Mouse (Mus musculus) limb, embryonic 14.5 days (tissue): ENCODE measurements around the gene Jade1. TPM values are rescaled to one million over a fixed set of nuclear protein-coding genes. Genes with fewer than 3 reads are reported as not detected.

Experiments
- ATAC-seq: fragments of 200-750 bp; cut with Nextera tagmentation; 2 replicates; pipeline ENCODE4 v1.8.0; 2017; ENCODE audit warnings: low read depth, moderate number of reproducible peaks, moderate TSS enrichment; ENCODE audit not compliant: low FRiP score
- DNase-seq: peaks from one replicate; pipeline ENCODE4 v3.0.0-alpha.2; 2015; ENCODE audit warnings: low spot score
- H3K27ac ChIP-seq: fragments of 300-500 bp; sonication (generic); replicated peaks from 2 replicates; pipeline ENCODE4 v1.5.1; 2014; ENCODE audit warnings: low read depth, mild to moderate bottlenecking, low read length, moderate library complexity, mixed read lengths
- H3K27me3 ChIP-seq: fragments of 300-500 bp; sonication (generic); 2 replicates; pipeline ENCODE4 v1.6.1; 2014; ENCODE audit warnings: low read length, mixed read lengths; ENCODE audit not compliant: control insufficient read depth, insufficient read depth
- H3K36me3 ChIP-seq: fragments of 300-500 bp; sonication (generic); 2 replicates; pipeline ENCODE4 v1.6.1; 2014; ENCODE audit warnings: mild to moderate bottlenecking, low read length, moderate library complexity, mixed read lengths; ENCODE audit not compliant: control insufficient read depth, insufficient read depth
- H3K4me1 ChIP-seq: fragments of 300-500 bp; sonication (generic); 2 replicates; pipeline ENCODE4 v1.6.1; 2014; ENCODE audit warnings: antibody characterized with exemption, low read length, mixed read lengths; ENCODE audit not compliant: control insufficient read depth, insufficient read depth
- H3K4me2 ChIP-seq: fragments of 300-500 bp; sonication (generic); replicated peaks from 2 replicates; pipeline ENCODE4 v1.6.1; 2014; ENCODE audit warnings: low read depth, mild to moderate bottlenecking, low read length, moderate library complexity; ENCODE audit not compliant: severe bottlenecking
- H3K4me3 ChIP-seq: fragments of 300-500 bp; sonication (generic); replicated peaks from 2 replicates; pipeline ENCODE4 v1.5.1; 2014; ENCODE audit warnings: low read length
- H3K9ac ChIP-seq: fragments of 300-500 bp; sonication (generic); 2 replicates; pipeline ENCODE4 v1.6.1; 2014; ENCODE audit warnings: mild to moderate bottlenecking, low read depth, low read length, moderate library complexity; ENCODE audit not compliant: severe bottlenecking
- H3K9me3 ChIP-seq: fragments of 300-500 bp; sonication (generic); 2 replicates; pipeline ENCODE4 v1.6.1; 2016; ENCODE audit warnings: low read length; ENCODE audit not compliant: control insufficient read depth
- POLR2A ChIP-seq: fragments of 200-500 bp; IDR thresholded peaks from 2 replicates; pipeline ENCODE4 v1.8.0; 2012; ENCODE audit warnings: inconsistent platforms, mild to moderate bottlenecking, moderate library complexity, borderline replicate concordance; ENCODE audit not compliant: insufficient read depth, insufficient read length; ENCODE audit errors: extremely low read depth
- WGBS: fragments of 180-500 bp; shearing (Covaris S2); extraction: QIAGEN DNeasy Blood & Tissue Kit; methylation state at CpG from one replicate; pipeline ENCODE4 v1.1.7; 2014; 5-methylcytosine and 5-hydroxymethylcytosine counted together
- polyA plus RNA-seq, 2 experiments: library from polyadenylated mRNA; depleted of rRNA in 1 of 2; stranded (reverse) in 1 of 2; unstranded in 1 of 2; fragments of >200 nt; fragmentation: Nextera tagmentation in 1 of 2; extraction: Ambion mirVana in 1 of 2; gene quantifications; 2 replicates each; pipeline versions ENCODE4 v1.2.1 to v1.2.3; 2012 to 2014

The Jade1 gene
- polyA plus RNA-seq, 2 experiments: 8.8 to 12.8 TPM

DNA sequence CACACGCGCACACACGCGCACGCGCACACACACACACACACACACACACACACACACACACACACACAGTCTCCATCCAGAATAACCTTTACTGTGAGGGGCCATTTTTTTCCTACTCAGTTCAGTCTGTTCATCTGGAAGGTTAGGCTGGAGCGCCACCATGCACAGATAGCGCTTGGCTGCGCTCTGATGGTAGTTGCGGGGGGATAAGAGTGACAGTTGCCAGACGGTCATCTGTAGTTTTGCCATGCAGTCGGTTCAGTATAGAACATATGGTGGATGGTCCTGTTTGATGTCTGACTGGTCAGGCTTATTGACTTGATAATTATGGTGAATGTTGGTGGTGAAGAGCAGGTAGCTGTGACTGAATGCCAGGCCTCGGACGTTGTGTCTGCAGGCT, 27.6 kb downstream of the Jade1 start:
- WGBS: 88% methylated on average over 14 of the region's 14 CpGs
- TF ChIP-seq POLR2A: no peak
- no peaks in the 10 kb centered on the region for H3K9me3 ChIP-seq
- no peak overlapping the region for H3K27ac ChIP-seq
- DNase-seq: no peak
- no peaks in the 10 kb centered on the region; the same call in 1 of the 2 replicates for H3K36me3 ChIP-seq
- no peak overlapping the region for H3K4me2 ChIP-seq
- H3K9ac ChIP-seq: no peak overlapping the region
- no peaks in the 10 kb centered on the region for H3K27me3 ChIP-seq
- peaks cover 7% of the 10 kb centered on the region for H3K4me1 ChIP-seq
- no peak for ATAC-seq
- H3K4me3 ChIP-seq: no peak overlapping the region

DNA sequence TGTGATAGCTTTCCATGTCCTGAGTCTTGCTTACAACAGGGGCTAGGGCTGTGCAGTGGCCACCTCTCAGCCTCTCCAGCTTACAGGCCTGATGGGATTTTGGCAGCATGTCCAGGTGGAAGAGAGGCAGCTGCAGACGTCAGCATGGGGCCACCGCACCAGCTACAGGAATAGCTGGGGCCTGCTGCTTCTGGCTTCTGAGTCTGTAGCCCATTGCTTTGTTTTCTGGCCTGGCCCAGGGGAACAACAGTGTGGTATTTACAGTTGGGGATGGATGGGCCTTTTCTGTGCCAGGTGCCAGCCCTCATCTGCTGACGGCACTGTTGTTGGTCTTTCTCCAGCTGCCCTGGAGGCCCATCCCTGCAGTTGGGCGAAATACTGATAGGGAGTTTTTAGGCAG, 28.1 kb downstream of the Jade1 start:
- ATAC-seq (no peak), DNase-seq (no peak)
- Histone ChIP-seq H3K27ac (no peak overlapping the region), H3K4me3 (no peak overlapping the region), H3K4me2 (no peak overlapping the region), H3K4me1 (peaks cover 9% of the 10 kb centered on the region), H3K9me3 (no peaks in the 10 kb centered on the region), H3K27me3 (no peaks in the 10 kb centered on the region), H3K36me3 (no peaks in the 10 kb centered on the region; the same call in 1 of the 2 replicates), H3K9ac (no peak overlapping the region)
- no peak for TF ChIP-seq POLR2A
- 66% methylated on average over 4 of the region's 4 CpGs for WGBS

DNA sequence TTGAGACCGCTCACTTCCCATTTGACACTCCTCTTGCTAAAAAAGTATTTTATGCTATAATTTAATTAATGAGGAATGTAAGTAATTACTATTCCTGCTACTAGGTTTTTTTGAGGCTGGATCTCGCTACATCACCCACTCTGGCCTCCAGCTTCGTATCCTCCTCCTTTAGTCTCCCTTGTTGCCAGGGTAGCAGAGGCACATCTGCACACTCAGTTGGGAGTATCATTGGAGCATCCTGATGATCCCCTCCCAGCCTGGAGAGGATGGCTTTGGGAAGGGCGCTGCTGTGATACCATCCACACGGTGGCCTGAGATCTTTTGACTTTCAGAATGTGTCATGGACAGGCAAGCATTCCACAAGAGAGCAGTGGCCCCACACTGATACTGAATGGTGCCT, 30.0 kb downstream of the Jade1 start:
- Histone ChIP-seq H3K4me1 (peaks cover 13% of the 10 kb centered on the region), H3K4me2 (no peak overlapping the region), H3K9ac (no peak overlapping the region), H3K27me3 (no peaks in the 10 kb centered on the region), H3K27ac (no peak overlapping the region), H3K4me3 (no peak overlapping the region), H3K9me3 (no peaks in the 10 kb centered on the region), H3K36me3 (no peaks in the 10 kb centered on the region; the same call in 1 of the 2 replicates)
- TF ChIP-seq POLR2A: no peak
- ATAC-seq: no peak
- no peak for DNase-seq
- 82% methylated on average over 5 of the region's 5 CpGs for WGBS

DNA sequence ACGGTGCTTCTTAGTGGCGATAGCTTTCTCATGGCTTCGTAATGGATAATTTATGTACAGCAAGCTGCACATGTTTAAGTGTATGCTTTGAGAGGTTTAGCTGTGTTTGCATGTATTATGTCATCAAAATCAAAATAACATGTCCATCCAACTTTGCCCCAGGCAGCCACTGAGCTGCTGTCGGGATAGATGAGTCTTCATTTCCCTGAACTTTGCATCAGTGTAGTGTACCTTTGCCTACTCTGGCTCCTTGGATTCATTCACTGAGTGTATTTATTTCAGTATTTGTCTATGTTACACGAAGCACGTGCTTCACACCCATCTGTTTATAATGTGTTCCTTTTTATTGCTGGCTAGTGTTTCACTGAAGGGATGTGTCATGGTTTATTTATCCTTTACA, 30.8 kb downstream of the Jade1 start:
- Histone ChIP-seq H3K4me3 (no peak overlapping the region), H3K36me3 (no peaks in the 10 kb centered on the region; the same call in 1 of the 2 replicates), H3K27ac (no peak overlapping the region), H3K9me3 (no peaks in the 10 kb centered on the region), H3K9ac (no peak overlapping the region), H3K4me1 (peaks cover 13% of the 10 kb centered on the region), H3K27me3 (no peaks in the 10 kb centered on the region), H3K4me2 (no peak overlapping the region)
- TF ChIP-seq POLR2A: no peak
- WGBS: 69% methylated on average over 6 of the region's 6 CpGs
- no peak for ATAC-seq
- DNase-seq: no peak

DNA sequence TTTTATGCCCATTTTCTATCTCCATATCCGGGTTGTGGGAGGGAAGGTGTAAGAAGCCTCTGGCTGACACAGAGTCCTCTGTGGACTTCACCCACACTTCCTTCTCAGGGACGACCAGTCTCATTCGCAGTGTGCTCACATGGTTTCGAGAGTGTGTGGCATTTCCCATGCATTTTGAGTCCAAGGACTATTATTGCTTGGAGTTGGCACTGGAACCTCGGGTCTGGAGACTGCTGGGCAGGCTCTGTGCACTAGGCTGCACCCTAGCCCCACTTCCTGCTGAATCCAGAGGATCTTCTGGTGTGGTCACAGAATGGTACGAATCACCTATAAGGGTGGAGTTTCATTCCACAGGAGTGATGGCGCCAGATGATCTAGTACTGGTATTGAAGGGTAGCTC, 31.4 kb downstream of the Jade1 start:
- Histone ChIP-seq H3K36me3 (no peaks in the 10 kb centered on the region; the same call in 1 of the 2 replicates), H3K27ac (no peak overlapping the region), H3K4me3 (no peak overlapping the region), H3K27me3 (no peaks in the 10 kb centered on the region), H3K4me1 (peaks cover 13% of the 10 kb centered on the region), H3K4me2 (no peak overlapping the region), H3K9ac (no peak overlapping the region), H3K9me3 (no peaks in the 10 kb centered on the region)
- DNase-seq (no peak), ATAC-seq (no peak)
- 79% methylated on average over 7 of the region's 7 CpGs for WGBS
- TF ChIP-seq POLR2A: no peak

DNA sequence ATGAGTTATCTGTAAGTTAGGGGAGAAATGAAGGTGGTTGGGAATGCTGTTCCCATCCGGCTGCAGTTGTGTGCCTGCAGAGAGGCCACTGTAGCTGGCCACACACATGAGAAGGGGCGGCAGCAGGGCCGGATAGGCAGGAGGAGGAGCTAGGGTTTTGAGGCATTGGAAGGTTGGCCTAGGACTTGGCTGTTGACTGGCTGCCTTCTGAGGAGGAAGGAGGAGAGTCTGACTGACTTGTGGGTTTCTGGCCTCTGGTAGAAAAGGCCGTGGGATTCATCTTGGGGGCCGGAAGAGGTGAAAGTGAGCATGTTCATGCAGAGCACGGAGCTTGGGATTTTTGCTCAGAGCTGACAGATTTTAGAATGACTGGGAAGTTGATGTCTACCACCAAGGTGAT, 32.1 kb downstream of the Jade1 start:
- Histone ChIP-seq H3K27ac (no peak overlapping the region), H3K4me2 (no peak overlapping the region), H3K4me1 (peaks cover 13% of the 10 kb centered on the region), H3K9me3 (no peaks in the 10 kb centered on the region), H3K9ac (no peak overlapping the region), H3K27me3 (no peaks in the 10 kb centered on the region), H3K36me3 (no peaks in the 10 kb centered on the region; the same call in 1 of the 2 replicates), H3K4me3 (no peak overlapping the region)
- no peak for TF ChIP-seq POLR2A
- whole genome bisulfite sequencing: 59% methylated on average over 6 of the region's 6 CpGs
- DNase-seq: no peak
- no peak for ATAC-seq
